Mouse (Mus musculus) C2C12 (cell line): ENCODE results near the gene Cel. TPM values are rescaled to one million over a fixed set of nuclear protein-coding genes. Genes with fewer than 3 reads are reported as not detected.

Experiments used
- H3K27me3 ChIP-seq: one replicate; pipeline ENCODE4 v1.6.1; 2011; ENCODE audit not compliant: control insufficient read depth, insufficient read depth, insufficient read length
- H3K36me3 ChIP-seq: one replicate; pipeline ENCODE4 v1.6.1; 2011; ENCODE audit not compliant: control insufficient read depth, insufficient read depth
- H3K4me3 ChIP-seq: one replicate; pipeline ENCODE4 v1.5.1; 2011; ENCODE audit warnings: mild to moderate bottlenecking, control low read depth; ENCODE audit not compliant: poor library complexity, insufficient read depth, severe bottlenecking
- H3K79me2 ChIP-seq: one replicate; pipeline ENCODE4 v1.6.1; 2011; ENCODE audit not compliant: control insufficient read depth, insufficient read depth
- H3K79me3 ChIP-seq: one replicate; pipeline ENCODE4 v1.6.1; 2011; ENCODE audit warnings: low read depth, control low read depth
- H3ac ChIP-seq: one replicate; pipeline ENCODE3; 2011; ENCODE audit warnings: low read depth; ENCODE audit not compliant: control insufficient read depth, insufficient read length
- CEBPB ChIP-seq: IDR thresholded peaks from one replicate; pipeline ENCODE4 v1.6.1; 2011; ENCODE audit warnings: low read depth, mild to moderate bottlenecking, control low read depth, moderate library complexity
- CTCF ChIP-seq: IDR thresholded peaks from one replicate; pipeline ENCODE4 v1.5.1; 2011; ENCODE audit not compliant: control insufficient read depth, insufficient read depth, insufficient read length
- FOSL1 ChIP-seq: IDR thresholded peaks from one replicate; pipeline ENCODE4 v1.8.0; 2011; ENCODE audit warnings: mild to moderate bottlenecking, low read length; ENCODE audit not compliant: poor library complexity, insufficient read depth, severe bottlenecking
- MAX ChIP-seq: IDR thresholded peaks from one replicate; pipeline ENCODE4 v1.6.1; 2011; ENCODE audit warnings: mild to moderate bottlenecking, control low read depth
- MYOD1 ChIP-seq: IDR thresholded peaks from one replicate; pipeline ENCODE4 v1.6.1; 2011; ENCODE audit warnings: low read depth; ENCODE audit not compliant: control insufficient read depth, insufficient read length
- MYOG ChIP-seq: IDR thresholded peaks from one replicate; pipeline ENCODE4 v1.6.1; 2011; ENCODE audit not compliant: control insufficient read depth, insufficient read length; ENCODE audit errors: extremely low read depth
- USF1 ChIP-seq: IDR thresholded peaks from one replicate; pipeline ENCODE4 v1.6.1; 2011; ENCODE audit warnings: low read depth, mild to moderate bottlenecking, control low read depth, moderate library complexity
- polyA plus RNA-seq: library from polyadenylated mRNA; unstranded; fragments of >200 nt; fragmentation: generic; extraction: Trizol; gene quantifications from one replicate; pipeline ENCODE4 v1.2.1, GENCODE M21; 2012; ENCODE audit warnings: missing spikeins

Cel gene
- polyA plus RNA-seq, 1 experiment: not detected

DNA sequence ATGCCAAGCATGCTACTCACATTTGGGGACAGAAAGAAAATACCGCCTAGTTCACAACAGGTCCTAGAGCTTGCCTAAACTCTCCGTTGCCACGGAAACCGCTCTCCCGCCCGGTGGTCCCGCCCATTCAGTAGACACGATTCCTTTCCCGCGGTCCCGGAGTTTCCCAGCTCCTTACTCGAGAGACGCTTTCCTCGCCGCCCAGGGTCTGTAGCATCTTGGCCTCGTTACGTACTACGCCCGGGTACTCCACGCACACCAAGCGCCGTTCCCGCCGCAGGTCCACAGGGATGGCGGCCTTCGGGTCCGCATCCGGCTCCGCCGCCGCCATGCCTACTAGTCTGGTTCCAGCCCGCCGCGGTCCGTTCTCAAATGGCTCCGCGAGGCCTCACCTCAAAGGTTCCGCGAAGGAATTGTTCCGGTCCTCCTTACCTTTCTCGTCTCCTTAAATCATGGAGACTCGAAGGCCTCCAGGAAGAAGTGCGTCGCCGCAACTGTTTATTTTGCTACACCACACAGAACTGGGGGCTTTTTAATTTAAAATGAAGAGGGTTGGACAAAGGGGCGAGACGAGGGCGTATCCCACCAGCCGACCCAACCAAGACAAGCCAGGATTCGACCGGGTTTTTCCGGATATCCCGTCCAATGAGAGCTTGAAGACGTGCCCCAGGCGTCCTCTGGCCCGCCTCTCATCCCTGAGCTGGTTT lies 19.6 kb upstream of the Cel start:
- peaks cover 18% of the 10 kb centered on the region for H3K79me3 ChIP-seq
- H3K36me3 ChIP-seq: peaks cover 22% of the 10 kb centered on the region
- peak overlapping the region; percentile 91 for H3K4me3 ChIP-seq
- H3ac ChIP-seq: peak overlapping the region; percentile 90
- H3K79me2 ChIP-seq: peaks cover 29% of the 10 kb centered on the region
- TF ChIP-seq CEBPB (no peak), MAX (peak; percentile 36)
- H3K27me3 ChIP-seq: no peaks in the 10 kb centered on the region

DNA sequence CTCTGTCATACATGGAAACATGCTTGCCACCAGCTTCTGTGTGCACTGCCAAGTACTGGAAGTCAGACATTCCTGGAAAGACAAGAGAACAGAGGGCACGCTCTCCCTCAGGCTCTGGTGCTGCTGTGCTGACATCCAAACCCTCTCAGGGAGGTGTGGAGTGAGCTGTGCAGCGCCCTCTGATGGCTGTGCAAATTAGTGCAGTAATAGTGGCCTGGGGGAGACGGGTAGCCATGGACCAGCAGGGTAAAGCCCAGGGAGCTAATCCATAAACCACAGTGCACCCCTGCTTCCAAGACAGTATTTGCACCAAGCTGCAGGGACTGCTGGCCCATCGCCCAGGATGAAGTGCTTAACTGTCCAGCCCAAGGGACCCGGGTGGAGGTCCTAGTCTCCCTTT lies 14.8 kb upstream of the Cel start:
- Histone ChIP-seq H3K4me3 (no peak overlapping the region), H3K79me3 (peaks cover 18% of the 10 kb centered on the region), H3K36me3 (peaks cover 65% of the 10 kb centered on the region), H3K79me2 (peaks cover 29% of the 10 kb centered on the region), H3K27me3 (no peaks in the 10 kb centered on the region), H3ac (no peak overlapping the region)
- TF ChIP-seq CTCF: peak; percentile 25
- no peak for TF ChIP-seq CEBPB

DNA sequence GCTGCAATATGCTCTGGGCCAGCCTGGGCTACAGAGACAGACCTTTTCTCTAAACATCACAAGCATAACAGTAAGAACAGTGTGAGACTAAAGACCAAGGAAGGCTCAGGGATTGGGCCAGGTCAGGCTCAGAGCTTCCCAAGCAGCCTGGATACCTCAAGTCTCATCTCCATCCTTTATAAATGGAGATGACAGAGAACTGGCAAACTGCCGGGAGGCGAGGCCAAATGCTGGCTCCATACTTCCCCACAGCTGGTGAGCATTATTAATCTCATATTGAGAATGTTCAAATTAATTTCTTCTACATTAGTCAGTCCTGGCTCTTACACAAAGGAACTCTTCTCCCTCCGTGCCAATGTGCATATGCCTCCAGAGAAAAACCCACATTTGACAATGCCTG lies 13.6 kb upstream of the Cel start:
- TF ChIP-seq MAX (no peak), FOSL1 (no peak), MYOD1 (no peak), MYOG (no peak), CTCF (no peak), USF1 (no peak), CEBPB (no peak)

DNA sequence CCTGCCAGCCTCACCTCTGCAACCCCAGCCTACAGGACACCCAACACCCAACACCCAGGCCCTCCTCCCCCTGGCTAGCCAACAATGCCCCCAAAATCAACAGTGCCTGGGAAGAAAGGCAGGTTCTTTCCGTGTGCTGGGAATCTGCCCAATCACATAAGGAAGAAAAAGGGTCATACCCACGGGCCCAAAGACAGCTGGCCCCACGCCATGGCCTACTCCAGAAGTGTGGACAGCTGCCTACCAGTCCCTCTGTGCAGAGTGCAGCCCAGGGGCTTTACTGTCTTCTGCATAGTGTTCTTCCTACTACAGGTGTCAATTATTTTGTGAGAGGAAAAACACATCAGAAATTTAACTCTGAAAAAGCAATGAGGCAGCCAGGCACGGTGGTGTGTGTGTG lies 12.1 kb upstream of the Cel start:
- Histone ChIP-seq H3K79me3 (peaks cover 3% of the 10 kb centered on the region), H3K36me3 (peaks cover 89% of the 10 kb centered on the region), H3ac (no peak overlapping the region), H3K4me3 (no peak overlapping the region), H3K27me3 (no peaks in the 10 kb centered on the region), H3K79me2 (peaks cover 5% of the 10 kb centered on the region)
- no peak for TF ChIP-seq MYOD1
- TF ChIP-seq FOSL1: no peak
- no peak for TF ChIP-seq MYOG
- TF ChIP-seq USF1: no peak
- no peak for TF ChIP-seq CTCF
- no peak for TF ChIP-seq MAX
- TF ChIP-seq CEBPB: no peak

More for the DNA sequence above, 13.6 kb upstream of the Cel start:
- Histone ChIP-seq H3K4me3 (no peak overlapping the region), H3K36me3 (peaks cover 76% of the 10 kb centered on the region), H3K27me3 (no peaks in the 10 kb centered on the region), H3K79me3 (peaks cover 11% of the 10 kb centered on the region), H3ac (no peak overlapping the region), H3K79me2 (peaks cover 20% of the 10 kb centered on the region)

DNA sequence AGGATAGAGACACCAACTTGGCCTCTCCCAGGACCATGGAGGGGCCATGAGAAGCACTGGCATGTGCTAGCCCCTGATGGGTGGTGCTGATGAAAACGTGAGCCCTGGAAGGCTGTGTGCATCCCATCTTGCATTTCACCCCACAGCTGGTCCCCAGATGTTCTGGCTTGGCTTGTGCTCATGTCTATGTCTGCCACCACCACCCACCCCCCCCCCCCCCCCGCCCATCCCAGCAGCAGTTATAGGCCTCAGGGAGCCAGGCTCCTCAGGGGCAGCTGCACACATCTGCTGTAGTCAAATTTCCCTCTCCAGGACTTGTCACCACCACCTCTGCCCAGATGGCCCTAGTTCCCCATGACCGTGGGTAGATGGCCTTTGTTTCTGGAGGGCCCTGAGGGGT lies 6.7 kb upstream of the Cel start:
- peaks cover 83% of the 10 kb centered on the region for H3K36me3 ChIP-seq
- H3K27me3 ChIP-seq: no peaks in the 10 kb centered on the region
- H3K79me3 ChIP-seq: no peaks in the 10 kb centered on the region
- no peak overlapping the region for H3K4me3 ChIP-seq
- no peak for TF ChIP-seq MYOD1
- TF ChIP-seq CEBPB: no peak
- no peak for TF ChIP-seq USF1
- H3K79me2 ChIP-seq: no peaks in the 10 kb centered on the region
- no peak overlapping the region for H3ac ChIP-seq

DNA sequence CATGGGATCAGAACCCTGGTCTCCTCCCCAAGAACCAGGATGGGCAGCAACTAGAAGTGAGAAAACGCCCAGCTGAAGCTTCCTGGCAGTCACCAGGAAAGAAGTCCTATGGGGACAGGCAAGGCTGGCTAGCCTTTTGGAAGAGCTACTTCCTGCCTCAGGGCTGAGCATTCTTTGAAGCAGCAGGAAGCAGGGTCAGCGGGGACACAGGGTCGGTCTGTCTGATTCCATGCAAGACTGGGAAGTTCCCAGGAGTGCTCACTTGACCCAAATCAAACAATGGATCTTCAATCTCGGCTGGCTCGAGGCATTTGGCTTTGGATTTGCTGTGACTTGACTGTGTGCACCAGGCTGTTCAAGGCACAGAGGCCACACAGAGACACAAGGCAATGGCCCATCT lies 3.3 kb upstream of the Cel start:
- H3K79me2 ChIP-seq: no peaks in the 10 kb centered on the region
- TF ChIP-seq CEBPB: no peak
- TF ChIP-seq CTCF: no peak
- TF ChIP-seq MAX: no peak
- TF ChIP-seq USF1: no peak
- TF ChIP-seq MYOD1: no peak
- no peak for TF ChIP-seq FOSL1
- no peak for TF ChIP-seq MYOG
- no peak overlapping the region for H3K4me3 ChIP-seq
- no peaks in the 10 kb centered on the region for H3K79me3 ChIP-seq
- no peak overlapping the region for H3ac ChIP-seq
- no peaks in the 10 kb centered on the region for H3K27me3 ChIP-seq
- H3K36me3 ChIP-seq: peaks cover 51% of the 10 kb centered on the region
